Mouse (Mus musculus) cerebellum, adult 18-20 months (tissue): ENCODE measurements at regions not wholly inside any gene's neighbourhood (a gene's known extent, or its start where the extent isn't known, plus 50 kb on each side); places are given as distances from the start of the nearest gene placed in this dataset.
"Not testable (repeated sequence)": the region's sequence is repeated elsewhere in the genome, so short reads cannot be mapped to it uniquely, and the experiment has no call there.

Experiments
- DNase-seq, 2 experiments: peaks; one replicate each; pipeline ENCODE4 v3.0.0; 2021

DNA sequence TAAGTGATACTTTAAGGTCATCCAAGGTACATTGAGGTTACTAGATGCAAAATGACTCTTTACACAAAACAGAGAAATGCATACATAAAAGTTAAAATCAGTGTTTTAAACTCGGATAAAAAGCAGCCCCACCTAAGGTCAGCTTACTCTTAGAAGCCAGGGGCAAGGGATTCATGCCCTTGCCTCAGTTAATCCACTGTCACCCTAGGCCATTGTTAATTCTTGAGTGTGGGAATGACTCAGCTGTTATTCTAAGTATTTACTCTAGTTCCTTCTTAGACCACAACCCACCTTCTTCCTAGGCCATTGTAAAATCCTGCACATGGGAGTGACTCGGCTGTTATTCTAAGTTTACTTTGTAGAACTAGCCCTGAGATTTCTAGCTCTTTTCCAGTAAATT lies 64.1 kb upstream of the Ces1h start:
- not testable (repeated sequence) for DNase-seq

DNA sequence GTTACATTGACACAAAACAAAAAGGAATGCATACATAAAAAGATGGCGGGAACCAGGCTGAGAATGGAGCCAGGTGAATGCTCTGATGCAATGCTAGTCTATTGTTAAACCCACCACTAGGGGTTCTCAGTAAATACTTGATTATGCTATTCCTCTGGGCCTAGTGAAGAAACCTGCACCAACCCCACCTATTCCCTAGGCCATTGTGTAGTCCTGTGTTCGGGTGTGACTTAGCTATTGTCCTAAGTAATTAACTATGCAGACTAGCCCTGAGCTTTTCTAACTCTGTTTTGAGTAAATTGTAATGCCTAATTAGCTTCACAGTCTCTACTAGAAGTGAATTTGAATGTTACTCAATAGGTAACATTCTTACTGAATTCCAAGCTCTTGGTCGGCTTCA lies 62.4 kb upstream of the Ces1h start:
- no peak for DNase-seq

DNA sequence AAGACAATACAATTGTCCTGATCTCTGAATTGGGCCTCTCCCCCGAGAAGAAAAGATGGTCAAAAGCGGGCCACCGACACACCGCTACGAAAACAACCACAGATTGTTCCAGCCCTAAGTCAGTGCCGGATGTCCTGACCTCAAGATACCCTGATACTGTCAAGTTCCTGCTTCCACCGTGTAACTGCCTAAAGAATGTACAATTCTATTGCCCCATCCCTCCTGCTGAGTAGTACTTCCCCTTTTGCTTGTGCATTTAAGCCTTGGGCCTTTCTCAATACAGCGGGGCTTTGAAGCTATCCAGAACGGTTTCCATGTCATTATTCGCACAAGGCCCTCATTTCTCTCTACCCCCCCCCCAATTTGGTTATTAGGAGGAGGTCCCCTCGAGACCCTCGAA lies 57.1 kb upstream of the Ces1h start:
- DNase-seq = not testable (repeated sequence)

DNA sequence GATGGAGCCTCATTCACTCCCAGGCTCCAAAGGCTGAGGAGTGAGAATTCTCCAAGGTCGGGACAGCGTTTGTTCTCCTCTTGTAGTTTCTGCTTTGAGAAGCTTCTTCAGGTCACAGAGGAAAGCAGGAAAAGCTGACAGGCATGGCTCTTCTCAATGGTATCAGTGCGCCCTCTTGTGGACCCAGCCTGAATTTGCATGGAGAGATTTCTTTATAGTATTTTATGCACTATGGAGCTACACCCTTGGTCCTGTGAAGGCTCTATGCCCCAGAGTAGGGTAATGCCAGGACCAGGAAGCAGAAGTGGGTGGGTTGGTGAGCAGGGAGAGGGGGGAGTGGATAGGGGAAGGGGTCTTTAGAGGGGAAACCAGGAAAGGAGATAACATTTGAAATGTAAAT lies 51.1 kb upstream of the Ces1h start:
- peak; percentile 66 to 75 for DNase-seq
